Mouse (Mus musculus): ENCODE measurements around the gene Pla2g15.

DNA sequence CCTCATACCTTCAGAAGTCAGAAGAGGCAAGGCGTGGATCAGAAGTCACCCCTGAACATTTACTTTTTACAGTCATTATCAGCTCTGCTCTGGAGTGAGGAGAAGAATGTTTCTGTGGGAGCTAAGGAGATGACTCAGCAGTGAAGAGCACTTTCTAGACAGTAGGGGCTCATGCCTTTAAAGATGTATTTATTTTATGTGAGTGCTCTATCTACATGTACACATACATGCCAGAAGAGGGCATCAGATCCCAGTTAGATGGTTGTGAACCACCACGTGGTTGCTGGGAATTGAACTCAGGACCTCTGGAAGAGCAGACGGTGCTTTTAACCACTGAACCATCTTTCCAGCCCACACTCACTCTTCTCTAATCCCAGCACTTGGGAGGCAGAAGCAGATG lies 23.1 kb upstream of the Pla2g15 start:
- TF ChIP-seq CTCF (conservative IDR thresholded peaks at IDR 0.05; ENCODE audit: low read length) (0 out of 2 replicates have a peak, but pooled peaks have one; percentile 8), POU5F1 (IDR thresholded peaks at IDR 0.05; ENCODE audit: borderline replicate concordance, low read length) (no peak), NANOG (IDR thresholded peaks at IDR 0.05; ENCODE audit: borderline replicate concordance, low read length) (no peak)

All from E14TG2a.4 (cell line).